In the genomic region with DNA sequence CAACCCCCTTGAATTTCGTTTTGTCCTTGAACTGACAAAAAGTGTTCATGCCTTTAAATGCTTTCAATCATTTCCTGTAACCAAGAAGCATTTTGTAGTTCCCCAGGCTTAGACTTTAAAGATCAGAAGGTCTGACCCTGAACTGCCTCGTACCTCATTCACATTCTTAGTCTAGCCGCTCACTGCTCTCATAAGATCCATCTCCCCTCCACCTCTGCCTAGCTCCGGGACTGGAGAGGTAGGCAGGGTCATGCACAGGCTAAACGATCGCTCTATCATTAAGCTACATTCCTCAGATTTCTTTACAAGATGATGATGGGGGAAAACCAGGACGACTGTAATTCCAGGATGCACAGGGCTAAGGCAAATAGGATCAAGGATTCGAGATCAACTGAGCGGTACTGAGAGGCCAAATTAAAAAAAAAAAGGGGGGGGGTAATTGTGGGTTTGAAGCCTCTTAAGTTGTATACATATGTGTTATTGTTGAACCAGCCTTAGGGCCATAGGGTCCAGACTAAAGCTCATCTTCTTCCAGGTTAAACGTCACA, we compare ENCODE assay signal across 8 mouse cellular contexts. TPM values are rescaled to one million over a fixed set of nuclear protein-coding genes. Genes with fewer than 3 reads are reported as not detected.
DNase-seq lines count a peak whose midpoint lies in the region; ATAC-seq and TF ChIP-seq lines count a peak whose summit lies in the region.

No protein-coding gene starts in this region.

- no peaks in the 10 kb centered on the region for H3K27me3 ChIP-seq in kidney, adult 2 months (replicated peaks; ENCODE audit: control insufficient read depth, insufficient read depth, low read length)
- H3K27me3 ChIP-seq in intestine, embryonic 14.5 days (replicated peaks; ENCODE audit: control insufficient read depth, insufficient read depth, low read length) = no peaks in the 10 kb centered on the region
- no peaks in the 10 kb centered on the region for H3K27me3 ChIP-seq in midbrain, embryonic 16.5 days (ENCODE audit: control insufficient read depth, insufficient read depth, low read depth, low read length)

- H3K4me2 ChIP-seq in intestine, embryonic 14.5 days (ENCODE audit: low read length) = peak overlapping the region; percentile 64
- peak overlapping the region; percentile 64 for H3K4me2 ChIP-seq in midbrain, embryonic 16.5 days (ENCODE audit: low read length)

- peak overlapping the region; percentile 100 for H3K9ac ChIP-seq in intestine, embryonic 14.5 days (ENCODE audit: low read length)
- H3K9ac ChIP-seq in midbrain, embryonic 16.5 days (ENCODE audit: low read depth, low read length) = peak overlapping the region; percentile 98

- peak overlapping the region; percentile 81 for H3K4me3 ChIP-seq in kidney, adult 2 months (ENCODE audit: insufficient read depth, low read depth, low read length)
- peak overlapping the region; percentile 96 for H3K4me3 ChIP-seq in intestine, embryonic 14.5 days (ENCODE audit: low read depth, low read length)
- H3K4me3 ChIP-seq in midbrain, embryonic 16.5 days (ENCODE audit: low read depth, low read length) = peak overlapping the region; percentile 95

- DNase-seq in kidney, adult 2 months = peak; percentile 19
- no peak for DNase-seq in kidney, adult 11 months
- peak; percentile 26 for DNase-seq in MEL-GATA-1-ER (ENCODE audit: extremely low read depth, low read depth)
- peak; percentile 63 for DNase-seq in intestine, embryonic 14.5 days (ENCODE audit: low spot score)
- DNase-seq in layer of hippocampus, adult 11-12 months (ENCODE audit: low spot score) = no peak
- no peak for DNase-seq in gastrocnemius, adult 18-20 months (ENCODE audit: low spot score)

- WGBS in kidney, adult 2 months = 7% methylated on average over 10 of the region's 10 CpGs
- 7% methylated on average over 10 of the region's 10 CpGs for WGBS in intestine, embryonic 14.5 days
- WGBS in midbrain, embryonic 16.5 days = 9% methylated on average over 10 of the region's 10 CpGs

- H3K4me1 ChIP-seq in kidney, adult 2 months (ENCODE audit: control insufficient read depth, insufficient read depth, low read length) = peaks cover 9% of the 10 kb centered on the region; the same call in 1 of the 2 replicates
- H3K4me1 ChIP-seq in intestine, embryonic 14.5 days (replicated peaks; ENCODE audit: control insufficient read depth, insufficient read depth, low read length) = peaks cover 20% of the 10 kb centered on the region
- peaks cover 27% of the 10 kb centered on the region for H3K4me1 ChIP-seq in midbrain, embryonic 16.5 days (ENCODE audit: control insufficient read depth, insufficient read depth, low read length)

- no peaks in the 10 kb centered on the region for H3K9me3 ChIP-seq in intestine, embryonic 14.5 days (ENCODE audit: control insufficient read depth, low read length)
- H3K9me3 ChIP-seq in midbrain, embryonic 16.5 days (replicated peaks; ENCODE audit: control insufficient read depth, low read length, poor library complexity, severe bottlenecking) = no peaks in the 10 kb centered on the region

- H3K27ac ChIP-seq in kidney, adult 2 months (ENCODE audit: insufficient read depth, low read depth, low read length) = peak overlapping the region; percentile 99
- H3K27ac ChIP-seq in intestine, embryonic 14.5 days (ENCODE audit: low read depth) = peak overlapping the region; percentile 97
- peak overlapping the region; percentile 99 for H3K27ac ChIP-seq in midbrain, embryonic 16.5 days (ENCODE audit: low read length)

- TF ChIP-seq CTCF in kidney, adult 2 months (conservative IDR thresholded peaks at IDR 0.05; ENCODE audit: insufficient read depth, insufficient read length, low read depth, low read length) = no peak

- ATAC-seq in erythroblast, adult 5-6 weeks (replicated peaks; ENCODE audit: low FRiP score, poor library complexity, severe bottlenecking) = peak; percentile 11; the same call in 1 of the 2 replicates
- ATAC-seq in intestine, embryonic 14.5 days (replicated peaks; ENCODE audit: low FRiP score, low TSS enrichment, low read depth) = no peak
- peak; percentile 25; the same call in 1 of the 2 replicates for ATAC-seq in midbrain, embryonic 16.5 days

- no peak for TF ChIP-seq POLR2A in kidney, adult 2 months (IDR thresholded peaks at IDR 0.05; ENCODE audit: low read depth, low read length)

- peaks cover 10% of the 10 kb centered on the region; the same call in 1 of the 2 replicates for H3K36me3 ChIP-seq in kidney, adult 2 months (ENCODE audit: control insufficient read depth, insufficient read depth, low read length)
- peaks cover 26% of the 10 kb centered on the region for H3K36me3 ChIP-seq in intestine, embryonic 14.5 days (ENCODE audit: control insufficient read depth, insufficient read depth, low read length)
- H3K36me3 ChIP-seq in midbrain, embryonic 16.5 days (ENCODE audit: control insufficient read depth, insufficient read depth, low read length) = peaks cover 10% of the 10 kb centered on the region

RNA-seq across cellular contexts. Expression of a gene that starts 0.8 kb away (rescaled TPM):
- 183 and 196 TPM in 2 replicates for polyA plus RNA-seq in kidney, adult 2 months (2012; rRNA removed)
- 59.6 and 159 TPM in 2 replicates for total RNA-seq in erythroblast, adult 5-6 weeks (2015; ENCODE audit: low replicate concordance)
- 19.3 and 43.4 TPM in 2 replicates for total RNA-seq in erythroblast, adult 5-6 weeks (2017; ENCODE audit: low replicate concordance)
- 52.5 and 59.5 TPM in 2 replicates for polyA plus RNA-seq in intestine, embryonic 14.5 days (2014; fragmentation: Nextera tagmentation; extraction: Ambion mirVana)
- polyA plus RNA-seq in midbrain, embryonic 16.5 days (2015; fragmentation: Nextera tagmentation; extraction: Ambion mirVana) = 283 and 325 TPM in 2 replicates
- 10 to 100 TPM; 83.3 to 92.1 TPM for total RNA-seq in gastrocnemius, adult 18-20 months (2021)

RNA-seq across cellular contexts. Expression of a gene that starts 19.9 kb away (rescaled TPM):
- polyA plus RNA-seq in kidney, adult 2 months (2012; rRNA removed) = 21.9 and 28.4 TPM in 2 replicates
- total RNA-seq in erythroblast, adult 5-6 weeks (2015; ENCODE audit: low replicate concordance) = not detected in 2 replicates
- total RNA-seq in erythroblast, adult 5-6 weeks (2017; ENCODE audit: low replicate concordance) = not detected in 2 replicates
- 8.6 and 11.0 TPM in 2 replicates for polyA plus RNA-seq in intestine, embryonic 14.5 days (2014; fragmentation: Nextera tagmentation; extraction: Ambion mirVana)
- polyA plus RNA-seq in midbrain, embryonic 16.5 days (2015; fragmentation: Nextera tagmentation; extraction: Ambion mirVana) = 12.2 and 13.4 TPM in 2 replicates
- 1 to 10 TPM; 6.1 to 7.1 TPM for total RNA-seq in gastrocnemius, adult 18-20 months (2021)

RNA-seq across cellular contexts. Expression of a gene that starts 27.2 kb away (rescaled TPM):
- 52.8 and 60.0 TPM in 2 replicates for polyA plus RNA-seq in kidney, adult 2 months (2012; rRNA removed)
- 33.6 and 42.6 TPM in 2 replicates for total RNA-seq in erythroblast, adult 5-6 weeks (2015; ENCODE audit: low replicate concordance)
- total RNA-seq in erythroblast, adult 5-6 weeks (2017; ENCODE audit: low replicate concordance) = 3.2 and 3.3 TPM in 2 replicates
- polyA plus RNA-seq in intestine, embryonic 14.5 days (2014; fragmentation: Nextera tagmentation; extraction: Ambion mirVana) = 208 and 275 TPM in 2 replicates
- 2.3 and 6.9 TPM in 2 replicates for polyA plus RNA-seq in midbrain, embryonic 16.5 days (2015; fragmentation: Nextera tagmentation; extraction: Ambion mirVana)
- under 1 TPM; 0.16 to 0.55 TPM for total RNA-seq in gastrocnemius, adult 18-20 months (2021)

RNA-seq across cellular contexts. Expression of a gene that starts 36.5 kb away (rescaled TPM):
- polyA plus RNA-seq in kidney, adult 2 months (2012; rRNA removed) = 745 and 858 TPM in 2 replicates
- total RNA-seq in erythroblast, adult 5-6 weeks (2015; ENCODE audit: low replicate concordance) = not detected in 2 replicates
- not detected in 2 replicates for total RNA-seq in erythroblast, adult 5-6 weeks (2017; ENCODE audit: low replicate concordance)
- polyA plus RNA-seq in intestine, embryonic 14.5 days (2014; fragmentation: Nextera tagmentation; extraction: Ambion mirVana) = 39.8 and 41.6 TPM in 2 replicates
- 0.20 and 0.27 TPM in 2 replicates for polyA plus RNA-seq in midbrain, embryonic 16.5 days (2015; fragmentation: Nextera tagmentation; extraction: Ambion mirVana)
- total RNA-seq in gastrocnemius, adult 18-20 months (2021) = not detected

RNA-seq across cellular contexts. Expression of a gene that starts 37.3 kb away (rescaled TPM):
- polyA plus RNA-seq in kidney, adult 2 months (2012; rRNA removed) = 0.29 and 2.8 TPM in 2 replicates
- total RNA-seq in erythroblast, adult 5-6 weeks (2015; ENCODE audit: low replicate concordance) = not detected in 2 replicates
- not detected in 2 replicates for total RNA-seq in erythroblast, adult 5-6 weeks (2017; ENCODE audit: low replicate concordance)
- 0.16 TPM in 1 of 2 replicates, not detected in the other for polyA plus RNA-seq in intestine, embryonic 14.5 days (2014; fragmentation: Nextera tagmentation; extraction: Ambion mirVana)
- not detected in 2 replicates for polyA plus RNA-seq in midbrain, embryonic 16.5 days (2015; fragmentation: Nextera tagmentation; extraction: Ambion mirVana)
- total RNA-seq in gastrocnemius, adult 18-20 months (2021) = 100 to 1,000 TPM; 195 to 222 TPM

Comparison
In these comparisons a context has a peak if more than half of its experiments do, and no peak if none do; other contexts are left out.
1. DNase-seq: peak in kidney, adult 2 months (single experiment), MEL-GATA-1-ER (single experiment) and intestine, embryonic 14.5 days (single experiment); none in kidney, adult 11 months (single experiment), layer of hippocampus, adult 11-12 months (single experiment) and gastrocnemius, adult 18-20 months (single experiment).
2. Peak in every context shown above with its lines, with median percentiles within 50 percentile points of each other: H3K27ac ChIP-seq and H3K4me3 ChIP-seq.